Mouse (Mus musculus) forebrain, embryonic 11.5 days (tissue): ENCODE measurements around the gene Gm17334. TPM values are rescaled to one million over a fixed set of nuclear protein-coding genes. Genes with fewer than 3 reads are reported as not detected.

ENCODE experiments used
- ATAC-seq: fragments of 200-750 bp; cut with Nextera tagmentation; replicated peaks from 2 replicates; pipeline ENCODE4 v1.8.0; 2017; ENCODE audit warnings: moderate TSS enrichment; ENCODE audit not compliant: low FRiP score
- DNase-seq: peaks from one replicate; pipeline ENCODE4 v3.0.0-alpha.2; 2017; ENCODE audit warnings: low spot score
- H3K27ac ChIP-seq: fragments of 300-500 bp; sonication (generic); 2 replicates; pipeline ENCODE4 v1.5.1; 2014; ENCODE audit warnings: low read depth, low read length
- H3K27me3 ChIP-seq: fragments of 300-500 bp; sonication (generic); 2 replicates; pipeline ENCODE4 v1.6.1; 2014; ENCODE audit warnings: mild to moderate bottlenecking, low read length, mixed read lengths; ENCODE audit not compliant: control insufficient read depth, insufficient read depth
- H3K36me3 ChIP-seq: fragments of 300-500 bp; sonication (generic); 2 replicates; pipeline ENCODE4 v1.6.1; 2014; ENCODE audit warnings: mild to moderate bottlenecking, low read length, moderate library complexity, mixed read lengths; ENCODE audit not compliant: control insufficient read depth, insufficient read depth
- H3K4me1 ChIP-seq: fragments of 300-500 bp; sonication (generic); replicated peaks from 2 replicates; pipeline ENCODE4 v1.6.1; 2014; ENCODE audit warnings: low read length, mixed read lengths; ENCODE audit not compliant: control insufficient read depth, insufficient read depth
- H3K4me2 ChIP-seq: fragments of 300-500 bp; sonication (generic); 2 replicates; pipeline ENCODE4 v1.6.1; 2014; ENCODE audit warnings: low read depth, mild to moderate bottlenecking, low read length, moderate library complexity, mixed read lengths; ENCODE audit not compliant: severe bottlenecking
- H3K4me3 ChIP-seq: fragments of 300-500 bp; sonication (generic); 2 replicates; pipeline ENCODE4 v1.5.1; 2014; ENCODE audit warnings: low read depth, low read length
- H3K9ac ChIP-seq: fragments of 300-500 bp; sonication (generic); 2 replicates; pipeline ENCODE4 v1.6.1; 2014; ENCODE audit warnings: low read length
- H3K9me3 ChIP-seq: fragments of 300-500 bp; sonication (generic); 2 replicates; pipeline ENCODE4 v1.6.1; 2016; ENCODE audit warnings: low read length, mixed read lengths; ENCODE audit not compliant: control insufficient read depth
- WGBS: fragments of 180-500 bp; shearing (Covaris S2); extraction: QIAGEN DNeasy Blood & Tissue Kit; methylation state at CpG from one replicate; pipeline ENCODE4 v1.1.7; 2014; 5-methylcytosine and 5-hydroxymethylcytosine counted together
- polyA plus RNA-seq: library from polyadenylated mRNA; unstranded; fragments of >200 nt; fragmentation: Nextera tagmentation; extraction: Ambion mirVana; gene quantifications from 2 replicates; pipeline ENCODE4 v1.2.1, GENCODE M21; 2014

Gene Gm17334
- polyA plus RNA-seq, 1 experiment from 2014 or later: not detected

DNA sequence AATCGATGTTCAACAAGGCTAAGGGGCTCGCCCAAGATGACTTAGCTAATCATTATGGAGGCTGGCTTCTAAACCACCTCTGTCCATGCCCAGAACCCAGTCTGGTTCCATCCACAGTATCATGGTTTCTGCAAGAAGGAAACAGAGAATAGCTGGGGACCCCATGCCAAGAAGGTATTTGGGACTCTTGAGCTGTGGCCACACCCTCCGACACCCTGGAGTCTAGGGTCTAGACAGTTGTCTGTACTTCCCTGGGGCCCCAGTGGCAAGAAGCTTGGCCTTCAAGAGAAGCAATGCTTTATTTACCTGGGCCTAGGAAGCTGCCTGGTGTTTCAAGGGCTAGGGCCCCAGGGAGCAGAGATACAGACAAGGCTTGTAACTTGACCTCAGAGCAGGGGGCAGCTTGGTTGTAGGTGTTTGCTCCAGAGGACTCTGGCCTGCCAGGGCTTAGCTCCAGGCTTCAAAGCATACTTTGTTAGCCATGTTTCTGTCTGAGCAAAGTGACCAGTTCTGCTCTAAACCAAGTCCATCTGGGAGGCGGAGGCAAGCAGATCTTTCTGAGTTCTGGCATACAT is 8.3 kb upstream of the Gm17334 start:
- H3K9me3 ChIP-seq: no peaks in the 10 kb centered on the region
- no peak overlapping the region for H3K9ac ChIP-seq
- no peaks in the 10 kb centered on the region for H3K4me1 ChIP-seq
- WGBS: 83% methylated on average over 4 of the region's 4 CpGs
- H3K27me3 ChIP-seq: no peaks in the 10 kb centered on the region
- ATAC-seq: no peak
- DNase-seq: no peak
- H3K36me3 ChIP-seq: no peaks in the 10 kb centered on the region
- H3K27ac ChIP-seq: no peak overlapping the region
- H3K4me2 ChIP-seq: no peak overlapping the region
- H3K4me3 ChIP-seq: no peak overlapping the region

DNA sequence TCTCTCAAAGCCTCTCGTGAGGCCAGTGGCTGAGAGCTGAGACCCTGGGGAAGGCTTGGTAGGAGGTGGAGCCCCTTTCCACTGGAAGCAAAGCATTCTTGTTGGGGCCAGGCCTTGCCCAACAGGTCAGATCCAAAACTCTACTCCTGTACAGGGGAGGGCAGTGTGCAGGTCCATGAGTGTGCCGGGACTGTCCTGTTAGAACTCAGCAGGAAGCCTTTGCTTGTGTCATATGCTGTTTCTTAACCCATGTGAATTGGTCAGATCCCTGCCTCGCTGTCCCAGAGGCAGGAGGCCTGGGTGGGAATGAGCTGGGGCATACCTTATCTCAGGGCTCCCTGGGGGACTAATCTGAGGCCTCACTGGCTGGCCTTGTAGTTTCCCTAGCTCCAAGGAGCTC is 7.3 kb upstream of the Gm17334 start:
- no peak for ATAC-seq
- WGBS: 65% methylated on average over 3 of the region's 3 CpGs
- no peaks in the 10 kb centered on the region for H3K36me3 ChIP-seq
- DNase-seq: no peak
- no peak overlapping the region for H3K9ac ChIP-seq
- H3K4me3 ChIP-seq: no peak overlapping the region
- H3K4me2 ChIP-seq: no peak overlapping the region
- no peak overlapping the region for H3K27ac ChIP-seq
- no peaks in the 10 kb centered on the region for H3K27me3 ChIP-seq
- H3K9me3 ChIP-seq: no peaks in the 10 kb centered on the region
- H3K4me1 ChIP-seq: no peaks in the 10 kb centered on the region

DNA sequence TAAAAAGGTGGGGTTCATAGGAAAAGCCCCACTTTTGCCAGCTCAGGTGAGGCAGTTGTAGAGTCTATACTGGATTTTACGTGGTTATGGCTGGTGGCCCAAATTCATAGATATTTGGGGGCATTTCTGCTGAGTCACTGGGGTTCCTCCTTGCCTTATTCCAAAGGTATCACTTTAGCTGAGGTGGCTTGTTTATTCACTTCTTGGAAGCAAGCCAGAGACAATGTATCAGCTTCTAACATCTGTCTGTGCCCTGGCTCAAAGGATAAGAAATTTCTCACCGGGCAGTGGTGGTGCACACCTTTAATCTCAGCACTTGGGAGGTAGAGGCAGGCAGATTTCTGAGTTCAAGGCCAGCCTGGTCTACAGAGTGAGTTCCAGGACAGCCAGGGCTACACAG is 6.8 kb upstream of the Gm17334 start:
- no peak overlapping the region for H3K27ac ChIP-seq
- no peak overlapping the region for H3K4me3 ChIP-seq
- H3K4me1 ChIP-seq: no peaks in the 10 kb centered on the region
- no peaks in the 10 kb centered on the region for H3K27me3 ChIP-seq
- no peak for ATAC-seq
- no peak overlapping the region for H3K4me2 ChIP-seq
- H3K9ac ChIP-seq: no peak overlapping the region
- no peaks in the 10 kb centered on the region for H3K36me3 ChIP-seq
- WGBS: 93% methylated on average over 2 of the region's 2 CpGs
- no peaks in the 10 kb centered on the region for H3K9me3 ChIP-seq
- no peak for DNase-seq

DNA sequence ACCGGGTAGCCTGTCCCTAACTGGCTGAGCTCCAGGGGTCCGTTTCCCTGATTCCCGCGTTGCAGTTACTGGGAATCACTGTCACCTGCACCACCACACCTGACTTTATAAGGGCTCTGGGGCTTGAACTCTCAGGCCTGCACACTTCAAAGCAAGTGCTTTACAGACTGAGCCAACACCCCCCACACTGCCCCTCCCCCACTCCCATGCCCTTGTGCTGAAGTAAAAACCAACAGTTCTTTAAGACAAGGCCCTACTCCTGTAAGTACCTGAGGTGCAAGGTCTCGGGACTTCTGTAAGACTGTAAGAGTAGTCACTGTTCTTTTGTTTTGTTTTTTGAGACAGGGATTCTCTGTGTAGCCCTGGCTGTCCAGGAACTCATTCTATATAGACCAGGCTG is 5.5 kb upstream of the Gm17334 start:
- no peak overlapping the region for H3K4me3 ChIP-seq
- no peak overlapping the region for H3K4me2 ChIP-seq
- ATAC-seq (no peak), DNase-seq (no peak)
- H3K9ac ChIP-seq: no peak overlapping the region
- WGBS: 75% methylated on average over 5 of the region's 5 CpGs
- H3K36me3 ChIP-seq: no peaks in the 10 kb centered on the region
- no peaks in the 10 kb centered on the region for H3K9me3 ChIP-seq
- H3K27me3 ChIP-seq: no peaks in the 10 kb centered on the region
- H3K4me1 ChIP-seq: no peaks in the 10 kb centered on the region
- no peak overlapping the region for H3K27ac ChIP-seq

DNA sequence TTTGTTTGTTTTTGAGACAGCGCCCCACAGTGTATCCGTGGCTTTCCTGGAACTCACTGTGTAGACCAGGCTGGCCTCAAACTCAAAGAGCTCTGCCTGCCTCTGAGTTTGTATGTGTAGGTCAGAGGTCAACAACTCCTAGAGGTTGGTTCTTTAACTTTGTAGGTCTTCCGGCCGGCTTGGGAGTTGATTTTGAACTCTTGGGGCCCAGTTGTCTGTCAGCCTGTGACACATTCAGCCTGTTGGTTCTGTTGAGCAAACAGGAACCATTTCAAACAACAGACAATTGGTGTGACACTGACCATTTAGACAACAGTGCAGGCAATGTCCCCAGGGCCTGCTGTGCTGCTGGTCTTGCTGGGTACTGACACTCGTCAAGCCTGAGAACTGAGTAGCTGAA is 4.7 kb upstream of the Gm17334 start:
- H3K4me2 ChIP-seq: no peak overlapping the region
- H3K27ac ChIP-seq: no peak overlapping the region
- DNase-seq (no peak), ATAC-seq (no peak)
- H3K36me3 ChIP-seq: no peaks in the 10 kb centered on the region
- H3K9me3 ChIP-seq: no peaks in the 10 kb centered on the region
- H3K9ac ChIP-seq: no peak overlapping the region
- H3K4me1 ChIP-seq: no peaks in the 10 kb centered on the region
- WGBS: 80% methylated on average over 5 of the region's 5 CpGs
- no peaks in the 10 kb centered on the region for H3K27me3 ChIP-seq
- H3K4me3 ChIP-seq: no peak overlapping the region

DNA sequence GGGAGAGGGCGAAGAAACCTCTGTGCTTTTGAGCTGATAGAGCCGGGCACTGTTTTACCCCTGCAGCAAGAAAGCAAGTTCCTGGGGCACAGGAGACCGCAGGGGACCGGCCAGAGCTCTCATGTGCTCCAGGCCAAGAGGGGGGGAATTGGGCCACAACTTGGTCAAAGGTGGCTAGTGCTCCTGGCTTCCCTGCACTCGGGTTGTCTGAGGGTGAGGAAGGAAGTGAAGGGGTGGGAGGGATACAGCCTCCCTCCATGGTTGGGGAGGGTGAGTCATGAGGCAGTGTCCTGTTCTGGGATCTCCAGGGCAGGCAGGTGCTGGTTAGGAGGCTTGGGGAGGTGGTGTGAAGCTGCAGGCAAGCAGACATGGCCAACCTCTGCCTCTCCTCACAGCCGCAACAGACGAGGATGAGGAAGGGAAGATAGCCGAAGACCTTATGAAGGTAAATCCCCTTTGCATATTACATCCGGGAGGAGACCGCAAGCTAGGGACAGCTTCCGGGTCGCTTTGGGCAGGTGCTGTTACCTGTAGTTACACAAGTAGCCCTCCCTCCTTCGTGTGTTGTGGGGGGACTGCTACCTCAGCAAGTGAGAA is 1.8 kb upstream of the Gm17334 start:
- Histone ChIP-seq H3K9ac (no peak overlapping the region), H3K9me3 (no peaks in the 10 kb centered on the region), H3K4me1 (no peaks in the 10 kb centered on the region; the same call in 1 of the 2 replicates), H3K27me3 (no peaks in the 10 kb centered on the region), H3K4me3 (no peak overlapping the region), H3K36me3 (no peaks in the 10 kb centered on the region), H3K4me2 (no peak overlapping the region), H3K27ac (no peak overlapping the region)
- WGBS: 85% methylated on average over 13 of the region's 13 CpGs
- DNase-seq (no peak), ATAC-seq (no peak)

DNA sequence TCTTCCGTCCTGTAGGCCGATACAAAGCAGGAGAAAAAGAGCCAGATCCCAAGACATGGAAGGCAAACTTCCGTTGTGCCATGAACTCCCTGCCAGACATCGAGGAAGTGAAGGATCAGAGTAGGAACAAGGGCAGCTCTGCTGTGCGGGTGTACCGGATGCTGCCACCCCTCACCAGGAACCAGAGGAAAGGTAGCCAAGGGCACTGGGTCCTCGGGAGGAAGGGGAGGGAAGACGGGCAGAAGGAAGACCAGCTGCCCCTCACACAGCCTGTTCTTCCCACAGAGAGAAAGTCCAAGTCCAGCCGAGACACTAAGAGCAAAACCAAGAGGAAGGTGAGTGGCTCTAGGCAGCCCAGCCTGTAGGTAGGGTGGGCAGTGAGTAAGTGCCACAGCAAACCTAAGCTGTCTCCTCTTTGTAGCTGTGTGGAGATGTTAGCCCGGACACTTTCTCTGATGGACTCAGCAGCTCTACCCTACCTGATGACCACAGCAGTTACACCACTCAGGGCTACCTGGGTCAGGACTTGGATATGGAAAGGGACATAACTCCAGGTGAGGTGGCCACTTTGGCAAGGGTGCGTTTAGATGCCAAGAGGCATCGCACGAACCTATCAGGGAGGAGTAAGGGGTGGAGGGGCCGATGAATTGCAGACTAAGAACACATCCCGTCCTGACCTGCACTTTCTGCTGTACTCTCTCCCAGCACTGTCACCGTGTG is 814 bp upstream of the Gm17334 start:
- no peak overlapping the region for H3K4me3 ChIP-seq

DNA sequence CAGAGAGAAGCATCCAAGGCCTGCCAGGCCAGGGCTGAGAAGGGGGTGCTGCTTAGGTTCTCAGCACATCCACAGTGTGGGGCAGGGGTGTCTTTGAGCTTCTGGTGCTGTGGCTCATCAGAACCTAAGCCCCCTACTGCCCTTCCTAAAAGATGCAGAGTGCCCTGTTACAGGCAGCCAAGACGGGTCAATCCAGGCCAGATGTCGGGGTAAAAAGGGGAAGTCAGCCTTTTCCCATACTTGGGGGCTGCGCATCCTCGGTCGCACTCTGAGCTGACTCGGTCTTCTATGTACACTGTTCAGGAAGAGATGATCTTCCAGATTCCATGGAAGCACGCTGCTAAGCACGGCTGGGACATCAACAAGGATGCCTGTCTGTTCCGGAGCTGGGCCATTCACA is 451 bp downstream of the Gm17334 start:
- ATAC-seq (no peak), DNase-seq (no peak)
- Histone ChIP-seq H3K27ac (no peak overlapping the region), H3K27me3 (peaks cover 5% of the 10 kb centered on the region; the same call in 1 of the 2 replicates), H3K4me2 (no peak overlapping the region), H3K4me3 (no peak overlapping the region), H3K9ac (no peak overlapping the region), H3K9me3 (no peaks in the 10 kb centered on the region), H3K36me3 (no peaks in the 10 kb centered on the region), H3K4me1 (peaks cover 3% of the 10 kb centered on the region; the same call in 1 of the 2 replicates)
- WGBS: 82% methylated on average over 9 of the region's 9 CpGs

More for the DNA sequence above, 814 bp upstream of the Gm17334 start:
- Histone ChIP-seq H3K9ac (no peak overlapping the region), H3K4me1 (peaks cover 3% of the 10 kb centered on the region; the same call in 1 of the 2 replicates), H3K36me3 (no peaks in the 10 kb centered on the region), H3K9me3 (no peaks in the 10 kb centered on the region), H3K27me3 (no peaks in the 10 kb centered on the region; the same call in 1 of the 2 replicates), H3K4me2 (no peak overlapping the region), H3K27ac (no peak overlapping the region)
- 90% methylated on average over 16 of the region's 16 CpGs for WGBS
- ATAC-seq: no peak
- no peak for DNase-seq
